Mouse (Mus musculus): ENCODE measurements around the gene Sh3d21. TPM values are rescaled to one million over a fixed set of nuclear protein-coding genes. Genes with fewer than 3 reads are reported as not detected.
A peak's percentile ranks its signal among the peaks of the same experiment; 100 is the strongest.

Gene Sh3d21
- polyA plus RNA-seq, 1 experiment from 2014 or later, result 10.0 TPM

DNA sequence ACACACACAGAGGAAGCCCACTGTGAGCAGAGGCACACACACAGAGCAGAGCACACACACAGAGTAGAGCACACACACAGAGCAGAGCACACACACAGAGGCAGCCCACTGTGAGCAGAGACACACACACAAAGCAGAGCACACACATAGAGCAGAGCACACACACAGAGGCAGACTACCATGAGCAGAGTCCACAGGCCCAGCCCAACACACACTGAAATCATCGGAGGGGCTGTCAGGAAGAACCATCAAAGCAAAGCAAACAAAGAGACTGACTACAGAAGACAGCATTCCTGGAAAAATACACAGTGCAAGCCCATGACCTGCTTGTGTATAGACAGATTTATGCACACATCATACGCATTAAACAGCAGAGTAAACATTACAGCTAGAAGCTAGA, 7.4 kb downstream of the Sh3d21 start:
- no peak for TF ChIP-seq CTCF (IDR thresholded peaks at IDR 0.05; ENCODE audit: low read depth)
- Histone ChIP-seq H3K4me2 (replicated peaks; ENCODE audit: low read depth) (no peak overlapping the region), H3K4me3 (ENCODE audit: low read depth, low read length) (no peak overlapping the region), H3K4me1 (replicated peaks; ENCODE audit: control insufficient read depth, insufficient read depth, low read length) (0 out of 2 replicates have a peak, but pooled peaks cover 4% of the 10 kb centered on the region), H3K9me3 (ENCODE audit: control insufficient read depth) (no peaks in the 10 kb centered on the region), H3K27ac (ENCODE audit: low read depth, low read length) (peak overlapping the region; percentile 4; the same call in 1 of the 2 replicates), H3K36me3 (ENCODE audit: control insufficient read depth, insufficient read depth) (peaks cover 13% of the 10 kb centered on the region; the same call in 1 of the 2 replicates), H3K9ac (ENCODE audit: low read depth, low read length) (no peak overlapping the region), H3K27me3 (replicated peaks; ENCODE audit: control insufficient read depth, insufficient read depth, low read length) (no peaks in the 10 kb centered on the region)
- 14% methylated on average over 2 of the region's 2 CpGs for WGBS
- ATAC-seq, result no peak; the same call in 1 of the 2 replicates

DNA sequence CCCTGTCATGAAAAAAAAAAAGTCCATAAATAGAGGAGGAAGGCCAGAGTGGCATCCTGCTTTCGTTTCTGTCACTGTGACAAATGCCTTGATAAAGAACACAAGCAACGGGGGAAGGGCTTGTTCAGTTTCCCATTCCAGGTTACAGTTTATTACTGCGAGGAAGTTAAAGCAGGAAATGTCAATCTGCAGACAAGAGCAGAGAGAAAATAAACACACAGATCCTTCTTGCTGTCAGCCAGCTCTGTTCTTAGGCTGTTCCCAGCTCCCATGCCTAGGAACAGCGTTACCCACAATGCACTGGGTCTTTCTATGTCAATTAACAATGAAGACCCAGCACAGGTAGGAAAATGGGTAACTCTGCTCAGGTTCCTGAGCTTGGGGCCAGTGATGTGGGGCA, 8.1 kb downstream of the Sh3d21 start:
- H3K9ac ChIP-seq (ENCODE audit: low read depth, low read length), result no peak overlapping the region
- H3K4me2 ChIP-seq (replicated peaks; ENCODE audit: low read depth), result no peak overlapping the region

DNA sequence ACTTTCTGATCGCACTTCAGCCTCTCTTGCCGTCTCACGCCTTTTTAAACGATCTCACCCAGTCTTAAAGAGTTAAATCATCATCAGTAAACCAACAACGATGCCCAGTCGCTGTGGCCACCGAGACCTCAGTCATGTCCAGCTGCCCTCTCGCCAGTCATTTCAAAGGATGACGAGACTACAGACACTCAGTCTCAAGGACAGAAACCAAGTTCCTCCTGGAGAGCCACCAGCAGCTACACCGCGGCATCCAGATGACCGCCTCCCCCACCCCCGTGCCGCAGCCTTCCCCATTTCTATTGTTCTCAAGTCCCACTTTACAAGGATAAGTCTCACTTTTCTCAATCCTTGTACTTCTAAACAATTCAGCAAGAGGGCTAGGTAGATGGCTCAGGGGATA, 10.4 kb downstream of the Sh3d21 start:
- no peak overlapping the region for H3K27ac ChIP-seq (ENCODE audit: low read depth, low read length)
- no peak overlapping the region for H3K9ac ChIP-seq (ENCODE audit: low read depth, low read length)
- peaks cover 4% of the 10 kb centered on the region; the same call in 1 of the 2 replicates for H3K4me1 ChIP-seq (replicated peaks; ENCODE audit: control insufficient read depth, insufficient read depth, low read length)
- WGBS, result 60% methylated on average over 14 of the region's 14 CpGs
- ATAC-seq, result no peak
- no peak overlapping the region for H3K4me2 ChIP-seq (replicated peaks; ENCODE audit: low read depth)
- H3K4me3 ChIP-seq (ENCODE audit: low read depth, low read length), result no peak overlapping the region
- H3K27me3 ChIP-seq (replicated peaks; ENCODE audit: control insufficient read depth, insufficient read depth, low read length), result no peaks in the 10 kb centered on the region
- H3K36me3 ChIP-seq (ENCODE audit: control insufficient read depth, insufficient read depth), result peaks cover 16% of the 10 kb centered on the region; the same call in 1 of the 2 replicates
- no peak for TF ChIP-seq CTCF (IDR thresholded peaks at IDR 0.05; ENCODE audit: low read depth)
- no peaks in the 10 kb centered on the region for H3K9me3 ChIP-seq (ENCODE audit: control insufficient read depth)

More for the DNA sequence above, 8.1 kb downstream of the Sh3d21 start:
- Histone ChIP-seq H3K4me1 (replicated peaks; ENCODE audit: control insufficient read depth, insufficient read depth, low read length) (0 out of 2 replicates have a peak, but pooled peaks cover 4% of the 10 kb centered on the region), H3K9me3 (ENCODE audit: control insufficient read depth) (no peaks in the 10 kb centered on the region), H3K4me3 (ENCODE audit: low read depth, low read length) (no peak overlapping the region), H3K27ac (ENCODE audit: low read depth, low read length) (peak overlapping the region; percentile 4; the same call in 1 of the 2 replicates), H3K36me3 (ENCODE audit: control insufficient read depth, insufficient read depth) (peaks cover 16% of the 10 kb centered on the region; the same call in 1 of the 2 replicates), H3K27me3 (replicated peaks; ENCODE audit: control insufficient read depth, insufficient read depth, low read length) (no peaks in the 10 kb centered on the region)
- no peak for TF ChIP-seq CTCF (IDR thresholded peaks at IDR 0.05; ENCODE audit: low read depth)
- ATAC-seq, result no peak
- 14% methylated on average over 4 of the region's 4 CpGs for WGBS

DNA sequence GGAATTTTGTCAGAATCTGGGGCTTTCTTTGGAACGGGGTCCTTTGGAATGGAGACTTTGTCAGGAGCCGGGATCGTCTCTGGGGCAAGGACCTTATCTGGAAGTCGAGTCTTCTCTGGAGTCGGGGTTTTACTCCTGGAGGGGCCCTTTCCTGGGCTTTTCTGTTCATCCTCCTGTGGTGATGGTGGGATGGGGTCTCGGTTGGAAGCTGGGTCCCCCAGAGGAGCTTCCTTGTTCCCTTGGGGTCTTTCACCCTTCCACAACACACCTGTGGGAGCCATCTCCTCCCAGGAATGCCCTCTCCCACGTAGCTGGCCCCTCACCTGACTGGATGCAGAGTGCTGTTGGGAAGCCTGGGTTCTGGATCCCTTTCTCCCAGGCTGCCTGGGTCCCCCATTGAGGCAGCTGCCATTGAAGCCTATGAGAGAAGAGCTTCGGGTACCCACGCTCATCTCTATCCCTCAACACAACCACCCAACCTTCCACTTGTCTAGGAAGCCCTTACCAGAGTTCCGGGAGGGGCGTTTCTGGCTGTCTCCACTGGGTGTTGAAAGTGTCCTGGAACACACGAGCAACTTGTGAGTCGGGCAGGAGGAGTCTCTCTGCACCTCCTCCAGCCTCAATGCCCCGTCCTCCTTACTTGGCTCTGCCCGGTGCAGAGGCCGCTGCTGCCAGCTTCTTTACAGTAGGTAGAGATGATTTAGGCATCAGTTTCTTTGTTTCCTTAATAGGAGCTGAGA, 11.4 kb downstream of the Sh3d21 start:
- 84% methylated on average over 16 of the region's 16 CpGs for WGBS
- Histone ChIP-seq H3K9ac (ENCODE audit: low read depth, low read length) (no peak overlapping the region), H3K36me3 (ENCODE audit: control insufficient read depth, insufficient read depth) (peaks cover 16% of the 10 kb centered on the region; the same call in 1 of the 2 replicates), H3K4me2 (replicated peaks; ENCODE audit: low read depth) (no peak overlapping the region), H3K4me3 (ENCODE audit: low read depth, low read length) (no peak overlapping the region), H3K4me1 (replicated peaks; ENCODE audit: control insufficient read depth, insufficient read depth, low read length) (peaks cover 4% of the 10 kb centered on the region; the same call in 1 of the 2 replicates), H3K27ac (ENCODE audit: low read depth, low read length) (no peak overlapping the region), H3K9me3 (ENCODE audit: control insufficient read depth) (no peaks in the 10 kb centered on the region), H3K27me3 (replicated peaks; ENCODE audit: control insufficient read depth, insufficient read depth, low read length) (no peaks in the 10 kb centered on the region)
- ATAC-seq, result no peak
- TF ChIP-seq CTCF (IDR thresholded peaks at IDR 0.05; ENCODE audit: low read depth), result no peak

DNA sequence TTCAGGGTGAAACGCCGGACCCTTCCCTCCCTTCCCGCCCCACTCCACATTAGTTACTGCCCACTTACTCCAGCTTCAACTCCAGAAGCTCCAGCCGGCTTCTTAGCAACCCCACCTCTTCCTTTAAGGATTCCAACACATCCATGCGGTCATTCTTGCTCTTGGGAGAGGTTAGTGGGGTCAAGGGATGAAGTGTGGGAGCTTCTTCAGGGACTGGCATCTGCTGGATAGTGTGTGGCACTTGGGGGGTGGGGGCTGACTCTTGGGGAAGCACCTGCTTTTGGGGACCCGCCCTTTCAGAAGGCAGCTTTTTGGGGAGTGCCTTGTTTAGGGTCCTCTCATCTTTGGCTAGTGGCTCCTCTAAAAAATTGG, 12.4 kb downstream of the Sh3d21 start:
- Histone ChIP-seq H3K27ac (ENCODE audit: low read depth, low read length) (no peak overlapping the region), H3K36me3 (ENCODE audit: control insufficient read depth, insufficient read depth) (peaks cover 16% of the 10 kb centered on the region; the same call in 1 of the 2 replicates), H3K4me1 (replicated peaks; ENCODE audit: control insufficient read depth, insufficient read depth, low read length) (peaks cover 1% of the 10 kb centered on the region; the same call in 1 of the 2 replicates), H3K4me3 (ENCODE audit: low read depth, low read length) (no peak overlapping the region), H3K27me3 (replicated peaks; ENCODE audit: control insufficient read depth, insufficient read depth, low read length) (no peaks in the 10 kb centered on the region), H3K9ac (ENCODE audit: low read depth, low read length) (no peak overlapping the region), H3K9me3 (ENCODE audit: control insufficient read depth) (no peaks in the 10 kb centered on the region), H3K4me2 (replicated peaks; ENCODE audit: low read depth) (peak overlapping the region; percentile 88; the same call in 1 of the 2 replicates)
- no peak for TF ChIP-seq CTCF (IDR thresholded peaks at IDR 0.05; ENCODE audit: low read depth)
- 50% methylated on average over 6 of the region's 6 CpGs for WGBS
- no peak for ATAC-seq

DNA sequence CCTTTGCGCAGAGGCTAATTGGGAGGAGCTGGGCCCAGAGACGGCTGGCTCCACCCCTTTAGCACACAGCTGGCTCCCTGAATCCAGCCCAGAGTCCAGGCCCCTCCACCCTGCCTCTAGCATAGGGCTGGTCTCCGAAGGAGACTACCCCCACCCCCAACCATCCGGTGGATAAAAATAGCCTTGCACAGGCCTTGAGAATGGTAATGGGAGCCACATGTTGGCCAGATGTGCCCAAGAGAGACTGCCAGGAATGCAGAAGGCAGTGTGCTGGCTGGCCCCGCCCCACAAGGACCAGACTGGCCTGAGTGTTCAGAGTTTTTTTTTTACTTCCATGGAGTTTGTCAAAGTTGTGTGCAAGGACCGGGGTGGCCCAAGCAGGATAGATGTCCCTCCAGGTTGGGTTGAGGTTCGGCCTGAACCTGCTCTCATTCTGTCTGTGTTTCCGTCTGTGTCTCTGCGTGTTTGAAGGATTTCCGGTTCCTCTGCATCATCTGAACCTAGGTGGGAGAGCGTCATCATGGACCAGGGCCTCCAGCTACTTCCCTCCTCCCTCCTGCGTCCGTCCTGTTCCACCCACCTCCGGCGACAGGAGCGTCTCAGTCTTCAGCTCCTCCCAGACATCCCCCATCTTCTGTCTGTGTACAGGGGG, 12.9 kb downstream of the Sh3d21 start:
- Histone ChIP-seq H3K4me2 (replicated peaks; ENCODE audit: low read depth) (peak overlapping the region; percentile 88), H3K9ac (ENCODE audit: low read depth, low read length) (no peak overlapping the region), H3K9me3 (ENCODE audit: control insufficient read depth) (no peaks in the 10 kb centered on the region), H3K27ac (ENCODE audit: low read depth, low read length) (peak overlapping the region; percentile 16; the same call in 1 of the 2 replicates), H3K27me3 (replicated peaks; ENCODE audit: control insufficient read depth, insufficient read depth, low read length) (no peaks in the 10 kb centered on the region), H3K4me1 (replicated peaks; ENCODE audit: control insufficient read depth, insufficient read depth, low read length) (no peaks in the 10 kb centered on the region; the same call in 1 of the 2 replicates), H3K36me3 (ENCODE audit: control insufficient read depth, insufficient read depth) (peaks cover 16% of the 10 kb centered on the region; the same call in 1 of the 2 replicates), H3K4me3 (ENCODE audit: low read depth, low read length) (0 out of 2 replicates have a peak overlapping the region, but pooled peaks have one; percentile 62)
- ATAC-seq, result peak; percentile 7; the same call in 1 of the 2 replicates
- no peak for TF ChIP-seq CTCF (IDR thresholded peaks at IDR 0.05; ENCODE audit: low read depth)
- WGBS, result 43% methylated on average over 16 of the region's 16 CpGs

All from intestine, postnatal 0 days (tissue).